Mouse (Mus musculus) heart, embryonic 14.5 days (tissue): Measurements from ENCODE around the gene Cited2. TPM values are rescaled to one million over a fixed set of nuclear protein-coding genes. Genes with fewer than 3 reads are reported as not detected.

Experiments
- ATAC-seq: fragments of 200-750 bp; cut with Nextera tagmentation; 2 replicates; pipeline ENCODE4 v1.8.0; 2017; ENCODE audit warnings: low read depth, moderate TSS enrichment; ENCODE audit not compliant: insufficient number of reproducible peaks, insufficient read depth, low FRiP score
- H3K27ac ChIP-seq, 2 experiments: fragments of 200-500 bp in 1 of 2; fragments of 300-500 bp in 1 of 2; sonication (generic) in 1 of 2; replicated peaks in 1 of 2; 2 replicates each; pipeline ENCODE4 v1.5.1; 2012 to 2014; ENCODE audit warnings: low read depth in 2 of 2, low read length in 2 of 2, control low read depth in 1 of 2, mild to moderate bottlenecking in 1 of 2, mixed read lengths in 1 of 2; ENCODE audit not compliant: control insufficient read depth in 1 of 2, insufficient read depth in 1 of 2
- H3K27me3 ChIP-seq: fragments of 300-500 bp; sonication (generic); 2 replicates; pipeline ENCODE4 v1.6.1; 2014; ENCODE audit warnings: mild to moderate bottlenecking, low read length, control low read depth; ENCODE audit not compliant: control insufficient read depth, insufficient read depth
- H3K36me3 ChIP-seq: fragments of 300-500 bp; sonication (generic); 2 replicates; pipeline ENCODE4 v1.6.1; 2014; ENCODE audit warnings: mild to moderate bottlenecking, control low read depth, low read length, mixed read lengths; ENCODE audit not compliant: control insufficient read depth, insufficient read depth
- H3K4me1 ChIP-seq, 2 experiments: fragments of 200-500 bp in 1 of 2; fragments of 300-500 bp in 1 of 2; sonication (generic) in 1 of 2; 2 replicates each; pipeline ENCODE4 v1.6.1; 2012 to 2014; ENCODE audit warnings: low read length in 2 of 2, control low read depth in 1 of 2, mixed read lengths in 1 of 2; ENCODE audit not compliant: control insufficient read depth in 2 of 2, insufficient read depth in 2 of 2
- H3K4me2 ChIP-seq: fragments of 300-500 bp; sonication (generic); 2 replicates; pipeline ENCODE4 v1.6.1; 2014; ENCODE audit warnings: mild to moderate bottlenecking, low read length
- H3K4me3 ChIP-seq, 2 experiments: fragments of 200-500 bp in 1 of 2; fragments of 300-500 bp in 1 of 2; sonication (generic) in 1 of 2; 2 replicates each; pipeline ENCODE4 v1.5.1; 2012 to 2014; ENCODE audit warnings: low read length in 2 of 2, mild to moderate bottlenecking in 2 of 2, control low read depth in 1 of 2, low read depth in 1 of 2, moderate library complexity in 1 of 2; ENCODE audit not compliant: control insufficient read depth in 1 of 2, insufficient read depth in 1 of 2
- H3K9ac ChIP-seq: fragments of 300-500 bp; sonication (generic); 2 replicates; pipeline ENCODE4 v1.6.1; 2014; ENCODE audit warnings: mild to moderate bottlenecking, low read length
- H3K9me3 ChIP-seq: fragments of 300-500 bp; sonication (generic); 2 replicates; pipeline ENCODE4 v1.6.1; 2016; ENCODE audit warnings: low read length, control low read depth; ENCODE audit not compliant: control insufficient read depth
- WGBS: fragments of 180-500 bp; shearing (Covaris S2); extraction: QIAGEN DNeasy Blood & Tissue Kit; methylation state at CpG from one replicate; pipeline ENCODE4 v1.1.7; 2014; 5-methylcytosine and 5-hydroxymethylcytosine counted together
- polyA plus RNA-seq: library from polyadenylated mRNA; unstranded; fragments of >200 nt; fragmentation: Nextera tagmentation; extraction: Ambion mirVana; gene quantifications from 2 replicates; pipeline ENCODE4 v1.2.1, GENCODE M21; 2014

The Cited2 gene
- polyA plus RNA-seq, 1 experiment from 2014 or later, result 37.2 TPM

GRCm38 (mm10) chr10:17683852-17684428, 39.1 kb upstream of the Cited2 start:
- no peaks in the 10 kb centered on the region for H3K36me3 ChIP-seq
- WGBS, result 60% methylated on average over 6 of the region's 6 CpGs
- no peak for ATAC-seq
- no peak overlapping the region for H3K4me3 ChIP-seq
- H3K4me2 ChIP-seq, result no peak overlapping the region
- no peak overlapping the region for H3K27ac ChIP-seq
- no peaks in the 10 kb centered on the region for H3K27me3 ChIP-seq
- H3K9ac ChIP-seq, result no peak overlapping the region
- H3K4me1 ChIP-seq, result peaks cover 2 to 6% of the 10 kb centered on the region in 2 experiments; a peak in 2 of 4 replicates
- H3K9me3 ChIP-seq, result no peaks in the 10 kb centered on the region

- no peak for ATAC-seq
- Histone ChIP-seq H3K4me3 (no peak overlapping the region), H3K36me3 (no peaks in the 10 kb centered on the region), H3K4me1 (peaks cover 0 to 5% of the 10 kb centered on the region in 2 experiments; a peak in 1 of 4 replicates), H3K4me2 (no peak overlapping the region), H3K9me3 (no peaks in the 10 kb centered on the region), H3K27ac (no peak overlapping the region), H3K9ac (no peak overlapping the region), H3K27me3 (no peaks in the 10 kb centered on the region)
- WGBS, result 5% methylated on average over 4 of the region's 4 CpGs
These were observed 33.2 kb upstream of the Cited2 start for GRCm38 (mm10) chr10:17689806-17690205.

GRCm38 (mm10) chr10:17691709-17692108, 31.3 kb upstream of the Cited2 start:
- no peaks in the 10 kb centered on the region for H3K36me3 ChIP-seq
- H3K27ac ChIP-seq, result no peak overlapping the region
- H3K4me3 ChIP-seq, result no peak overlapping the region
- no peaks in the 10 kb centered on the region for H3K27me3 ChIP-seq
- no peaks in the 10 kb centered on the region for H3K9me3 ChIP-seq
- ATAC-seq, result no peak
- H3K4me2 ChIP-seq, result no peak overlapping the region
- 73% methylated on average over 1 of the region's 1 CpGs for WGBS
- H3K4me1 ChIP-seq, result peaks cover 0 to 5% of the 10 kb centered on the region in 2 experiments; a peak in 1 of 4 replicates
- H3K9ac ChIP-seq, result no peak overlapping the region

- H3K9me3 ChIP-seq, result no peaks in the 10 kb centered on the region
- no peaks in the 10 kb centered on the region for H3K36me3 ChIP-seq
- H3K4me3 ChIP-seq, result no peak overlapping the region
- no peak overlapping the region for H3K9ac ChIP-seq
- no peak for ATAC-seq
- no peaks in the 10 kb centered on the region for H3K27me3 ChIP-seq
- no peak overlapping the region for H3K4me2 ChIP-seq
- no peaks in the 10 kb centered on the region for H3K4me1 ChIP-seq
- WGBS, result 71% methylated on average over 3 of the region's 3 CpGs
- no peak overlapping the region for H3K27ac ChIP-seq
These were observed 27.2 kb upstream of the Cited2 start for GRCm38 (mm10) chr10:17695801-17696200.

- H3K4me1 ChIP-seq, result no peaks in the 10 kb centered on the region
- no peak for ATAC-seq
- H3K27me3 ChIP-seq, result no peaks in the 10 kb centered on the region
- no peak overlapping the region for H3K4me2 ChIP-seq
- no peak overlapping the region for H3K9ac ChIP-seq
- no peak overlapping the region for H3K4me3 ChIP-seq
- WGBS, result 51% methylated on average over 7 of the region's 7 CpGs
- no peaks in the 10 kb centered on the region for H3K36me3 ChIP-seq
- H3K27ac ChIP-seq, result no peak overlapping the region
- H3K9me3 ChIP-seq, result no peaks in the 10 kb centered on the region
These were observed 25.4 kb upstream of the Cited2 start for GRCm38 (mm10) chr10:17697376-17698265.

- WGBS, result 36% methylated on average over 4 of the region's 4 CpGs
- Histone ChIP-seq H3K9me3 (no peaks in the 10 kb centered on the region), H3K36me3 (no peaks in the 10 kb centered on the region), H3K9ac (no peak overlapping the region), H3K27me3 (no peaks in the 10 kb centered on the region), H3K4me3 (no peak overlapping the region), H3K4me2 (no peak overlapping the region), H3K4me1 (no peaks in the 10 kb centered on the region), H3K27ac (no peak overlapping the region)
- ATAC-seq, result no peak
These were observed 17.5 kb upstream of the Cited2 start for GRCm38 (mm10) chr10:17705466-17705973.

GRCm38 (mm10) chr10:17710753-17711152, 12.3 kb upstream of the Cited2 start:
- ATAC-seq, result no peak
- Histone ChIP-seq H3K27me3 (no peaks in the 10 kb centered on the region), H3K4me3 (no peak overlapping the region), H3K9me3 (no peaks in the 10 kb centered on the region), H3K36me3 (no peaks in the 10 kb centered on the region), H3K27ac (no peak overlapping the region), H3K9ac (no peak overlapping the region), H3K4me2 (no peak overlapping the region), H3K4me1 (no peaks in the 10 kb centered on the region)
- WGBS, result 87% methylated on average over 3 of the region's 3 CpGs
